Mouse (Mus musculus) lung, postnatal 14 days (tissue): Measurements from ENCODE around the gene Dusp12.
A peak's percentile ranks its signal among the peaks of the same experiment; 100 is the strongest.

Experiments
- DNase-seq: peaks from one replicate; pipeline ENCODE4 v3.0.0; 2021

The Dusp12 gene

GRCm38 (mm10) chr1:170896651-170897281, 11.4 kb upstream of the Dusp12 start:
- DNase-seq = no peak

GRCm38 (mm10) chr1:170894603-170895602, 9.6 kb upstream of the Dusp12 start:
- DNase-seq = peak; percentile 22

- no peak for DNase-seq
Measured at GRCm38 (mm10) chr1:170892279-170892678, 6.9 kb upstream of the Dusp12 start.

- DNase-seq = no peak
Measured at GRCm38 (mm10) chr1:170891646-170892045, 6.3 kb upstream of the Dusp12 start.

GRCm38 (mm10) chr1:170889310-170889709, 4.0 kb upstream of the Dusp12 start:
- no peak for DNase-seq

- no peak for DNase-seq
Measured at GRCm38 (mm10) chr1:170886044-170886458, 711 bp upstream of the Dusp12 start.

- no peak for DNase-seq
Measured at GRCm38 (mm10) chr1:170884390-170884789, 950 bp downstream of the Dusp12 start.

- no peak for DNase-seq
Measured at GRCm38 (mm10) chr1:170882915-170883485, 2.3 kb downstream of the Dusp12 start.

- no peak for DNase-seq
Measured at GRCm38 (mm10) chr1:170876906-170877305, 8.4 kb downstream of the Dusp12 start.

GRCm38 (mm10) chr1:170875676-170876075, 9.7 kb downstream of the Dusp12 start:
- no peak for DNase-seq

GRCm38 (mm10) chr1:170871961-170872360, 13.4 kb downstream of the Dusp12 start:
- DNase-seq = no peak

GRCm38 (mm10) chr1:170871402-170871801, 13.9 kb downstream of the Dusp12 start:
- DNase-seq = no peak

GRCm38 (mm10) chr1:170868905-170869283, 16.4 kb downstream of the Dusp12 start:
- DNase-seq = no peak

GRCm38 (mm10) chr1:170868107-170868904, 17.0 kb downstream of the Dusp12 start:
- peak; percentile 66 for DNase-seq

GRCm38 (mm10) chr1:170867691-170868105, 17.6 kb downstream of the Dusp12 start, which contains the start of gene Atf6:
Atf6 (minus strand) TSS chr1:170867771.
- peak; percentile 95 for DNase-seq

GRCm38 (mm10) chr1:170866992-170867690, 18.2 kb downstream of the Dusp12 start:
- peak; percentile 22 for DNase-seq

GRCm38 (mm10) chr1:170865406-170865805, 19.9 kb downstream of the Dusp12 start:
- no peak for DNase-seq

- no peak for DNase-seq
Measured at GRCm38 (mm10) chr1:170864754-170865153, 20.6 kb downstream of the Dusp12 start.

- DNase-seq = no peak
Measured at GRCm38 (mm10) chr1:170864234-170864633, 21.1 kb downstream of the Dusp12 start.

- no peak for DNase-seq
Measured at GRCm38 (mm10) chr1:170863033-170863432, 22.3 kb downstream of the Dusp12 start.

- DNase-seq = no peak
Measured at GRCm38 (mm10) chr1:170862435-170862717, 23.0 kb downstream of the Dusp12 start.
